Mouse (Mus musculus) lung, embryonic 16.5 days (tissue): ENCODE data around the gene Tubb4b. TPM values are rescaled to one million over a fixed set of nuclear protein-coding genes. Genes with fewer than 3 reads are reported as not detected.
A peak's percentile ranks its signal among the peaks of the same experiment; 100 is the strongest.

ENCODE experiments used
- ATAC-seq: fragments of 200-750 bp; cut with Nextera tagmentation; 2 replicates; pipeline ENCODE4 v1.8.0; 2017; ENCODE audit warnings: low read depth, mild to moderate bottlenecking, moderate library complexity
- H3K27ac ChIP-seq: fragments of 300-500 bp; sonication (generic); 2 replicates; pipeline ENCODE4 v1.5.1; 2014; ENCODE audit warnings: mild to moderate bottlenecking, control low read depth, low read length
- H3K27me3 ChIP-seq: fragments of 300-500 bp; sonication (generic); 2 replicates; pipeline ENCODE4 v1.6.1; 2014; ENCODE audit warnings: low read depth, low read length, mixed read lengths; ENCODE audit not compliant: control insufficient read depth, insufficient read depth
- H3K36me3 ChIP-seq: fragments of 300-500 bp; sonication (generic); 2 replicates; pipeline ENCODE4 v1.6.1; 2014; ENCODE audit warnings: low read length; ENCODE audit not compliant: control insufficient read depth, insufficient read depth
- H3K4me1 ChIP-seq: fragments of 300-500 bp; sonication (generic); replicated peaks from 2 replicates; pipeline ENCODE4 v1.6.1; 2014; ENCODE audit warnings: low read length, mixed read lengths; ENCODE audit not compliant: control insufficient read depth, insufficient read depth
- H3K4me2 ChIP-seq: fragments of 300-500 bp; sonication (generic); 2 replicates; pipeline ENCODE4 v1.6.1; 2014; ENCODE audit warnings: low read depth, low read length, control low read depth
- H3K4me3 ChIP-seq: fragments of 300-500 bp; sonication (generic); 2 replicates; pipeline ENCODE4 v1.5.1; 2014; ENCODE audit warnings: mild to moderate bottlenecking, low read length, control low read depth
- H3K9ac ChIP-seq: fragments of 300-500 bp; sonication (generic); 2 replicates; pipeline ENCODE4 v1.6.1; 2014; ENCODE audit warnings: low read length, control low read depth
- H3K9me3 ChIP-seq: fragments of 300-500 bp; sonication (generic); 2 replicates; pipeline ENCODE4 v1.6.1; 2016; ENCODE audit warnings: low read length; ENCODE audit not compliant: control insufficient read depth
- WGBS: fragments of 180-500 bp; shearing (Covaris S2); extraction: QIAGEN DNeasy Blood & Tissue Kit; methylation state at CpG from one replicate; pipeline ENCODE4 v1.1.7; 2014; 5-methylcytosine and 5-hydroxymethylcytosine counted together
- polyA plus RNA-seq: library from polyadenylated mRNA; unstranded; fragments of >200 nt; fragmentation: Nextera tagmentation; extraction: Ambion mirVana; gene quantifications from 2 replicates; pipeline ENCODE4 v1.2.1, GENCODE M21; 2015

Gene Tubb4b
- polyA plus RNA-seq, 1 experiment from 2014 or later: 677 TPM

DNA sequence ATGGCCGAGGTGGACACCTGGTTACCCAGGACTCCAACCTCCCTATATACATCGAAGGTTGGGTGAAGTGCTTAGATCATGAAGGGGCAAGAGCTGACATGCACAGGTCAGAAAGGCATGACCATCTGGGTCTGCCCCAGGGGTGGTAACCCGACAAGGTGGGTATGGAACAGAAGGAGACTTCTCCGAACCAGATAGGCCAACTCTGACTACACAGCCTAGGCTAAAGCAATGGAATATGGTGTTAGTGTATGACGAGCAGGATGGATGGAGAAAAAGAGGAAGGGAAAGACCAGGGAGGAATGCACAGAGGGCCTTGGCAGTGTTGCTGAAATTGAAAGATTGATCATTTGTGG lies 37.9 kb downstream of the Tubb4b start:
- peak overlapping the region; percentile 94 for H3K4me2 ChIP-seq
- H3K36me3 ChIP-seq: no peaks in the 10 kb centered on the region
- no peak overlapping the region for H3K27ac ChIP-seq
- H3K4me1 ChIP-seq: peaks cover 7% of the 10 kb centered on the region; the same call in 1 of the 2 replicates
- H3K4me3 ChIP-seq: peak overlapping the region; percentile 57
- no peaks in the 10 kb centered on the region for H3K9me3 ChIP-seq
- 32% methylated on average over 5 of the region's 5 CpGs for WGBS
- H3K9ac ChIP-seq: no peak overlapping the region; the same call in 1 of the 2 replicates
- peaks cover 13% of the 10 kb centered on the region for H3K27me3 ChIP-seq
- ATAC-seq: no peak; the same call in 1 of the 2 replicates

DNA sequence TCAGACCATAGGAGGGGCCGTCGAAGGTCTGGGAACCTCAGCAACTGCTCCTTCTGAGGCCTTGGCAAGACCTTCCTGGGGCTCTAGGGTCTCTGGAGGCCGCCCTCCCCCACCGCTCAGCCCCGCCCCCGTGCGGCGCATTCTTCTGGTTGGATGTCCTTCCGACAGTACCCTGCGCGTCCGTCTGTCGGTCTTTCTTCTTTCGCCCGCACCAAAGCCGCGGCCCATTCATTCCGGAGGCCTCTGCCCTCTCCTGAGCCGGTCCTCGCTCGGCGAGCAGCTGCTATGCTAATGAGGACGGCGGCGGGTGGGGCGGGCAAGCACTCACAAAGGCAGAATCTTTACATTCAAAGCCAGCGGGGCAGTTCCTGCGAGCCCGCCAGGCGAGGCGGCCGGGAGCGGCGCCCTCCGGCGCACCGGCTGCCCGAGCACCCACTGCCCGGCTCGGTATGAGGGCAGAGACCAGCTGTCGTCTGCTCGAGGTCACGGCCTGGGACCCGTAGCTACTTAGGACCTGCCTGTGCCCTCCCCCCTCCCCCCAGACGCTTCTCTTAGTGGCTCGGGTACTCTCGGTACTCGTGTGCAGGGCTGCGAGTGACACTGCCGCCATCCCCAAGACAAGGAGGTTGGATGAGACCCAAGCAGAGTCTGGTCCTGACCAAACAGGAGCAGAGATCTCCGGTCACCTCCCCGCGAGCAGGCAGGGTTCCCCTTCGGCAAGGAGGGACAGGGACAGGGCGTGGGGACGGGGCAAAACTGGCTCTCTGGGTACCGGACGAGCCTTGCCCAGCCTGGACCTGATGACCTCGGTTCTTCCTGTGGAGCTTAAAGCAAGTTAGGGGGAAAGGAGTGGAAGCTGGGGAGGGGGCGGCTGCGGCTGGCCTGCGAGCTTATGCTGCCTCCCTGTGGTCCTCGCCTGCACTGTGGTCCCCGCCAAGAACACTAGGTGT lies 38.6 kb downstream of the Tubb4b start:
- peak; percentile 63 for ATAC-seq
- peak overlapping the region; percentile 82 for H3K27ac ChIP-seq
- peaks cover 7% of the 10 kb centered on the region; the same call in 1 of the 2 replicates for H3K4me1 ChIP-seq
- peak overlapping the region; percentile 94 for H3K4me2 ChIP-seq
- H3K36me3 ChIP-seq: no peaks in the 10 kb centered on the region
- H3K9ac ChIP-seq: peak overlapping the region; percentile 75
- peak overlapping the region; percentile 57 for H3K4me3 ChIP-seq
- no peaks in the 10 kb centered on the region for H3K9me3 ChIP-seq
- under 1% methylated on average over 64 of the region's 64 CpGs for WGBS
- H3K27me3 ChIP-seq: peaks cover 19% of the 10 kb centered on the region

DNA sequence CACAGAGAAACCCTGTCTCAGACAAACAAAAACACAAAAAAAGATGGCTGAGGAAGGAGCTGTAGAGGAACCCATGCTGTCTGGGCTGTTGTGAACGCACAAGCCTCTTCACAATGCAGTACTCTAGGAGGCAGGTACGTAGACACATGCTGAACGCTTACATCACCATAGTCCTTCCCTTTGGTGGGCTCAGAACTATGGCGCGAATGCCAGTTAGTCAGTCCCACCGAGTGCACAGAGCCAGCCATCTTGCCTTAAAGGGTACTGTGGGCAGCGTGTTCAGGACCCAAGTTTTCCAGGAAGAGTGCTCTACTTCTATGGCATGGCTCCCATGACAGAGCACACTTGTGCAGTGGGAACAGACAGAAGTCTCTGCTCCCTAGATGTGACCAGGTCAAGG lies 40.0 kb downstream of the Tubb4b start:
- Histone ChIP-seq H3K27ac (no peak overlapping the region), H3K4me1 (peaks cover 7% of the 10 kb centered on the region; the same call in 1 of the 2 replicates), H3K4me3 (no peak overlapping the region), H3K27me3 (peaks cover 22% of the 10 kb centered on the region), H3K9ac (no peak overlapping the region), H3K36me3 (no peaks in the 10 kb centered on the region), H3K4me2 (no peak overlapping the region), H3K9me3 (no peaks in the 10 kb centered on the region)
- no peak for ATAC-seq
- WGBS: 95% methylated on average over 7 of the region's 7 CpGs

DNA sequence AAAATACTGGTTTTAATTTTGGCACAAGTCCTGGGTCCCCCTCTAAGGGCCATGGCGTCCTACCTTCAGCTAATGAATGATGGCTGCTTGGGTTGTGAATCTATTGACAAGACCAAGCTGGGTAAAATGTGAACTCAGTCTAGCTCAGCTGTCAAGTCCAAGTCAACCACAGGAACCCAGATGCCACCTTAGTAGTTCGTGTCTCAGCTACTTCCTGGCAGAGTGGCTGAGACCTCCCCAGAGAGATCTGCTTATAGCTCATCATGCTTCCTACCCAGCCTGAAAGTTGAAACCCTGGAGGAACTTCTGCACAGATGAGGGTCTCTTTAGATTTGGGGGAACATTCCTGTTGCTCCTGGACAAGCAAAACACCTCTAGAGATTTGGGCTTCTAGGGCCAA lies 41.2 kb downstream of the Tubb4b start:
- 57% methylated on average over 2 of the region's 2 CpGs for WGBS
- Histone ChIP-seq H3K9ac (no peak overlapping the region), H3K4me3 (peak overlapping the region; percentile 63), H3K9me3 (no peaks in the 10 kb centered on the region), H3K27ac (no peak overlapping the region), H3K27me3 (peaks cover 26% of the 10 kb centered on the region), H3K4me1 (peaks cover 11% of the 10 kb centered on the region), H3K36me3 (no peaks in the 10 kb centered on the region), H3K4me2 (peak overlapping the region; percentile 87)
- no peak for ATAC-seq

DNA sequence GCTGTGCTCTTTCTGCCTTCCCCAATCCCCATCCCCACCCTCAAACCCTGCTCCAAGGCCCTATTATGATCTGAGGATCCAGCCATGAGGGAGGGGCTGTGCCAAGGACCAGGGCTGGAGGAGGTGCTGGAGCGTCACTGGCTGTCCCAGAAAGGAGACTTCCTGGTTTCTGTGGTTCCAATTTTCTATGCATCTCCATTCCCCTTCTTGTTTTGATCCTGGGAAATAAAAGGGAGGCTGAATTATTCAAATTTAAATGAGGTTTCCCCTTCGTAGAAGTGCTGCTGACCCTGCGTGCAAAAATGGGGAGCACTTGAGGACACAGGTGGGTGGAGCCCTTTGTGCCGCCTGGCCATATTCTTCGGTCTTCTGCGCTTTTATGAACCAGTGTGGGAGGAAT lies 41.8 kb downstream of the Tubb4b start:
- H3K27ac ChIP-seq: no peak overlapping the region
- WGBS: 22% methylated on average over 6 of the region's 6 CpGs
- H3K36me3 ChIP-seq: no peaks in the 10 kb centered on the region
- ATAC-seq: no peak
- peaks cover 18% of the 10 kb centered on the region for H3K4me1 ChIP-seq
- peaks cover 26% of the 10 kb centered on the region for H3K27me3 ChIP-seq
- H3K9ac ChIP-seq: peak overlapping the region; percentile 33
- peak overlapping the region; percentile 87 for H3K4me2 ChIP-seq
- H3K9me3 ChIP-seq: no peaks in the 10 kb centered on the region
- H3K4me3 ChIP-seq: peak overlapping the region; percentile 63

DNA sequence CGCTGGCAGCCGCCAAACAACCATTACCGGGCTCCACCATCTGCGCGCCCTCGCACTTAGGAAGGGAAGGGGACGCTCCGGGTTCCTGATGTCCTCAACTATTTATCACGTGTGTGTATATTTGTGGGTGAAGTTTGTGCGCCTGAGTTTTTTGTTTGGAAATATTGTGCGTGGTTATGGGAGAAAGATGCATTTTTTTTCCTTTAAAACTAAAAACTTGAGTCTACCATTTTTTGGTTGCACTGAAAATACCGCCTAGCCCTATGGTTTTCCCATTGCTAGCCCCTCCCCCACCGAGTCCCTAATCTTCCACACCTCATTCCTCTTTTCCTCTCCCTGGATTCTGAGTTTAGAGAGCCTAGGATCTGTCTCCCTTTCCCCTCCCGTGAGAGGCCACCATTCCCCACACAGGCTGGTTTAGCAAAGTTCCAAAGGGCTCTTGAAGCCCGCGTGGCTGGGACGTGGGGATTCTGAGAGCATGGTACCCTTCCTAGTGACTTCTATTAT lies 42.6 kb downstream of the Tubb4b start:
- Histone ChIP-seq H3K9ac (peak overlapping the region; percentile 77), H3K36me3 (no peaks in the 10 kb centered on the region), H3K27me3 (peaks cover 26% of the 10 kb centered on the region), H3K4me3 (peak overlapping the region; percentile 63), H3K4me1 (peaks cover 25% of the 10 kb centered on the region), H3K4me2 (peak overlapping the region; percentile 87), H3K27ac (peak overlapping the region; percentile 83), H3K9me3 (no peaks in the 10 kb centered on the region)
- under 1% methylated on average over 17 of the region's 17 CpGs for WGBS
- ATAC-seq: no peak

DNA sequence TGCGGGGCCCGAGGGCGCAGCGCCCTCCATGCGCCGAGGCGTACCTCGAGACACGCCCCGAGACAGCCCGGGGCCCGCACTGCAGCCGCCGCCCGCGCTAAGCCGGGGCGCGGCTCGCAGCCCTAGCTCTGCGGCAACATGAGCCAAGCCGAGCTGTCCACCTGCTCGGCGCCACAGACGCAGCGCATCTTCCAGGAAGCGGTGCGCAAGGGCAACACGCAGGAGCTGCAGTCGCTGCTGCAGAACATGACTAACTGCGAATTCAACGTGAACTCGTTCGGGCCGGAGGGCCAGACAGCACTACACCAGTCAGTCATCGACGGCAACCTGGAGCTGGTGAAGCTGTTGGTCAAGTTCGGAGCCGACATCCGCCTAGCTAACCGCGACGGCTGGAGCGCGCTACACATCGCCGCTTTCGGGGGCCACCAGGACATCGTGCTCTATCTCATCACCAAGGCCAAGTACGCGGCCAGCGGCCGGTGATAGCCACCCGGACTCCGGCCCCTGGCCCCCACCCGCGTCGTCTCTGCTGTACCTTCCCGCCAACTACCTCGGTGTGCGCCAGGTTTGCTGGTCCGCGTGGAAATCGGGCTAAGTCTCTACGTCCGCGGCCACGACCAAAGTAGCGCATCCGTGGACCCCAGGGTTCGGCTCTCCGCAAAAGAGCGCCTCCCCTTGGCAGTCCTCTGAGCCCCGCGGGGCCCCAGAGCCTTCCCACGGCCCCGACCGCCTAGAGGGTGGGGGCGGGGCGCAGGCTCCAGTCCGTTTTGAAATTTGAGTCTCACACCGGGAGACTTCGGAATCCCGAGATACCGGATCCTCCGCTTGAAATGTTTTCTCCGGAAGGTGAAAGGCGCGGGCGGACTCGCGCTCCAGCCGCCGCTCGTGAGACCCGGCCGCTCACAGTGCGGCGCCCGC lies 43.3 kb downstream of the Tubb4b start:
- H3K27ac ChIP-seq: peak overlapping the region; percentile 83
- H3K9ac ChIP-seq: peak overlapping the region; percentile 77
- H3K27me3 ChIP-seq: peaks cover 26% of the 10 kb centered on the region
- no peaks in the 10 kb centered on the region for H3K36me3 ChIP-seq
- H3K4me1 ChIP-seq: peaks cover 31% of the 10 kb centered on the region
- peak overlapping the region; percentile 87 for H3K4me2 ChIP-seq
- under 1% methylated on average over 100 of the region's 100 CpGs for WGBS
- peak; percentile 32 for ATAC-seq
- no peaks in the 10 kb centered on the region for H3K9me3 ChIP-seq
- peak overlapping the region; percentile 63 for H3K4me3 ChIP-seq

DNA sequence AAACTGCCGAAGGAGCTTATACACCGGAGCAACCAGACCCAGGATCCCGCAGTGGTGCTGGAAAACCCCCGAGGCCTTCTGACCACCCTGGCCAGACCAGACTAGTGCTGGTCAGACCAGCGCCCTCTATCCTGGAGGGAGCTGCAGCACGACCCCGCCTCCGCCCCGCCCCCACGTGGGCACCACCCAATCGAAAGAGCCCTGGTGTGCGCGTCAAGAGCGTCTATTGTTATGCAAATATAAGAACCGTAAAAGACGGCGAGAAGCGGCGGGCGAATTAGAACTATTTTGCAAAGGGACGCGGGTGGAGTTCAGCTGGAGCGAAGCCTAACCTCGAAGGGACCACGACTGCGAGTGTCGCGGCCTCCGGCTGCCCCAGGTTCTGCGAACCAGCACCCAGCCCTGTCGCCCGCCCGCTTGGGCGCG lies 44.0 kb downstream of the Tubb4b start, which contains the start of gene Nrarp:
TSS of gene Nrarp (plus strand) at position 281 of the 426 bp plus-strand sequence.
- Histone ChIP-seq H3K4me3 (peak within 1 kb of the TSS; percentile 63), H3K27ac (peak within 1 kb of the TSS; percentile 83), H3K4me2 (peak within 1 kb of the TSS; percentile 87), H3K4me1 (peaks cover 28% of the 10 kb centered on the region), H3K27me3 (peaks cover 26% of the 10 kb centered on the region), H3K36me3 (no peaks in the 10 kb centered on the region), H3K9ac (peak within 1 kb of the TSS; percentile 77), H3K9me3 (no peaks in the 10 kb centered on the region)
- ATAC-seq: peak; percentile 92
- WGBS: under 1% methylated on average over 35 of the region's 35 CpGs
